Mouse (Mus musculus) stomach, embryonic 14.5 days (tissue): ENCODE results near the gene Gas7. TPM values are rescaled to one million over a fixed set of nuclear protein-coding genes. Genes with fewer than 3 reads are reported as not detected.

Experiments
- ATAC-seq: fragments of 200-750 bp; cut with Nextera tagmentation; 2 replicates; pipeline ENCODE4 v1.8.0; 2017; ENCODE audit warnings: low read depth, moderate TSS enrichment; ENCODE audit not compliant: insufficient number of reproducible peaks, insufficient read depth, low FRiP score
- H3K27ac ChIP-seq: fragments of 300-500 bp; sonication (generic); 2 replicates; pipeline ENCODE4 v1.5.1; 2014; ENCODE audit warnings: mild to moderate bottlenecking, low read length, moderate library complexity, mixed read lengths
- H3K27me3 ChIP-seq: fragments of 300-500 bp; sonication (generic); 2 replicates; pipeline ENCODE4 v1.6.1; 2014; ENCODE audit warnings: low read length, control low read depth, mixed read lengths; ENCODE audit not compliant: control insufficient read depth, insufficient read depth
- H3K36me3 ChIP-seq: fragments of 300-500 bp; sonication (generic); 2 replicates; pipeline ENCODE4 v1.6.1; 2014; ENCODE audit warnings: mild to moderate bottlenecking, control low read depth, low read length, moderate library complexity, mixed read lengths; ENCODE audit not compliant: control insufficient read depth, insufficient read depth
- H3K4me1 ChIP-seq: fragments of 300-500 bp; sonication (generic); 2 replicates; pipeline ENCODE4 v1.6.1; 2014; ENCODE audit warnings: low read length, control low read depth, mixed read lengths; ENCODE audit not compliant: control insufficient read depth, insufficient read depth
- H3K4me2 ChIP-seq: fragments of 300-500 bp; sonication (generic); replicated peaks from 2 replicates; pipeline ENCODE4 v1.6.1; 2014; ENCODE audit warnings: low read depth, low read length, control low read depth
- H3K4me3 ChIP-seq: fragments of 300-500 bp; sonication (generic); 2 replicates; pipeline ENCODE4 v1.5.1; 2014; ENCODE audit warnings: low read depth, low read length, control low read depth
- H3K9ac ChIP-seq: fragments of 300-500 bp; sonication (generic); replicated peaks from 2 replicates; pipeline ENCODE4 v1.6.1; 2014; ENCODE audit warnings: low read depth, mild to moderate bottlenecking, control low read depth, low read length, moderate library complexity, mixed read lengths
- H3K9me3 ChIP-seq: fragments of 300-500 bp; sonication (generic); 2 replicates; pipeline ENCODE4 v1.6.1; 2016; ENCODE audit warnings: low read depth, low read length, control low read depth; ENCODE audit not compliant: control insufficient read depth
- WGBS: fragments of 180-500 bp; shearing (Covaris S2); extraction: QIAGEN DNeasy Blood & Tissue Kit; methylation state at CpG from one replicate; pipeline ENCODE4 v1.1.7; 2014; 5-methylcytosine and 5-hydroxymethylcytosine counted together
- polyA plus RNA-seq: library from polyadenylated mRNA; unstranded; fragments of >200 nt; fragmentation: Nextera tagmentation; extraction: Ambion mirVana; gene quantifications from 2 replicates; pipeline ENCODE4 v1.2.1, GENCODE M21; 2014

Gas7 gene
- polyA plus RNA-seq, 1 experiment from 2014 or later, result 15.6 TPM

DNA sequence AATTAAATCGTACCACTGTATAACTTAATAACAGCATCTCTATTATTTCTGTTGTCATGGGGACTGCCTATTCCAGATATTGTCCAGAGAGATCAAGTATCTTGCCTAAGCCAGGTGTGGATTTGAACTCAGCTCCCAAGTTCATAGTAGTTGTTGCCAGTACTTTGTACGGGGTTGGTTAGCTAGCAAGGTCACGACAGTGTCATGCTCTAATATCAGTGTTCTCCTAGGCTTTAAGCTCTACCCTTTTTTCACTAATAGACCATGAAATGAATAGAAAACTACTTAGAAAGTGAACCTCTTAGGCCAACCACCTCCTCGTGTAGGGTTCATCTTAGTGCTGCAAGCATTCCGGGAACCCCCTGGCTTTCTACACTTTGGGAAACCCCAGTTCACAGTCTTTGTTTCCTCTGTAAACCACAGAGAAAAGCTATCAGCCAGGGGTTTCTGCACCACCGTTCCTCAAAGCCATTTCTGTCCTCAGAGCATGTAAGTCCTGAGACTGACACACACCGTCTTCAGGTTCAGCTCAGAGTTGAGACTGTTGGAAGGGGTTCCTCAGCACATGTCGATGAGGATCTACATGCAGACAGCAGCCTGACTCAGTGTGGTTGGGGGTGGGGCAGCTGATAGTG lies 108.9 kb downstream of the Gas7 start:
- no peak overlapping the region for H3K9ac ChIP-seq
- no peak for ATAC-seq
- no peak overlapping the region for H3K4me3 ChIP-seq
- H3K36me3 ChIP-seq, result no peaks in the 10 kb centered on the region
- no peaks in the 10 kb centered on the region for H3K9me3 ChIP-seq
- no peaks in the 10 kb centered on the region for H3K27me3 ChIP-seq
- H3K27ac ChIP-seq, result no peak overlapping the region
- 84% methylated on average over 8 of the region's 8 CpGs for WGBS
- no peak overlapping the region for H3K4me2 ChIP-seq
- 0 out of 2 replicates have a peak, but pooled peaks cover 9% of the 10 kb centered on the region for H3K4me1 ChIP-seq

DNA sequence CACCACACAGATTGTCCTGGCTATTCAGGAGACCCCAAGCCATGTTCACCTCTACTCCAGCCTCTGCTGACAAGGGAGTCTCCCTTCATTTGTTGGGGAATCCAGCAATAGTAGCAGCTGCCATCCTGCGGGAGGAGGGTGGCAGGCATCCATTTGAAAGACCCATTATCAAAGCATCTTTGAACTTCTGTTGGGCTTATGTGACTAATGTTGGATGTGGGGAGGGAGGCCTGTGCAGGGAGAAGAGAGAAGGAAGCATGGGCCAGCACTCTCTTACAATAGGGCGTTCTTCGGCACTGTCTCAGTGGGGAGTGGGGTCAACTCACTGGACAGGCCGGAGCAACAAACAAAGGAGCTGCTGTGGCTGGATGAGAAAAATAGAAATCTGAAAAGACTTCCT lies 110.3 kb downstream of the Gas7 start:
- Histone ChIP-seq H3K9ac (no peak overlapping the region), H3K9me3 (no peaks in the 10 kb centered on the region), H3K4me1 (0 out of 2 replicates have a peak, but pooled peaks cover 11% of the 10 kb centered on the region), H3K27ac (no peak overlapping the region), H3K4me2 (no peak overlapping the region), H3K4me3 (no peak overlapping the region), H3K27me3 (no peaks in the 10 kb centered on the region), H3K36me3 (no peaks in the 10 kb centered on the region)
- ATAC-seq, result no peak
- WGBS, result 89% methylated on average over 4 of the region's 4 CpGs

DNA sequence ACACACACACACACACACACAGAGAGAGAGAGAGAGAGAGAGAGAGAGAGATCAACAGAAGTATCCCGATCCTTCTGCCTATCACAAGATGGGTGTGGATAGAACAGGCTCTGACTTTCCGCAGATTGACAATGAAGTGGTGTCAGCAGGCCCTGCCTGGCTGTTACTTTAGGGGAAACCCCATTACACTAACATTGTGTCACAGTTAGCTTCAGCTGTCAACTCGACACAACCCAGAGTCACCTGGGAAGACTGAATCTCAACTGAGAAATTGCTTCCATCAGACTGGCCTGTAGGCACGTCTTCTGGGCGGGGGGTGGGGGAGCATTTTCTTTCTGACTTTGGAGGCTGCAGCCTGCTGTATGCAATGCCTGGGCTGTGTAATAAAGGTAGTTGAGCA lies 111.5 kb downstream of the Gas7 start:
- Histone ChIP-seq H3K9me3 (no peaks in the 10 kb centered on the region), H3K27ac (no peak overlapping the region), H3K27me3 (no peaks in the 10 kb centered on the region), H3K4me3 (no peak overlapping the region), H3K9ac (no peak overlapping the region), H3K4me2 (no peak overlapping the region), H3K4me1 (0 out of 2 replicates have a peak, but pooled peaks cover 11% of the 10 kb centered on the region), H3K36me3 (no peaks in the 10 kb centered on the region)
- ATAC-seq, result no peak
- 53% methylated on average over 5 of the region's 5 CpGs for WGBS

DNA sequence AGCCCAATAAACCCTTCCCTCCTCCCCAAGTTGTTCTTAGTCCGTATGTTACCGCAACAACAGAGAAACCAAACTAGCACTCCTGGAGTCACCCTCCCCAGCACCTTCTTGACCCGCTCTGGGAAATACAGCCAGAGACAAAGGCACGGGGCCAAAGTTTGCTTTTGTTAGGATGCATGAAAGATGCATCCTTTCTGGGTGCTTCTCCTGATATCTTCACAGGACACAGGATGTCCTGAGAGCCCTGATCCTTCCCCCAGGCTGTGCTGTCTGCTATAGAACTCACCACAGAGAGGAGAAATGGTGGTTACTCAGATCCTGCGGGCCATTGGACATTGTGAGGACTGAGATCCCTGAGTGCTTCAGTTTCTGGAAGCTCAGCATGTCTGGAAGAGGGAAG lies 111.9 kb downstream of the Gas7 start:
- no peak overlapping the region for H3K27ac ChIP-seq
- no peak for ATAC-seq
- WGBS, result 69% methylated on average over 5 of the region's 5 CpGs

DNA sequence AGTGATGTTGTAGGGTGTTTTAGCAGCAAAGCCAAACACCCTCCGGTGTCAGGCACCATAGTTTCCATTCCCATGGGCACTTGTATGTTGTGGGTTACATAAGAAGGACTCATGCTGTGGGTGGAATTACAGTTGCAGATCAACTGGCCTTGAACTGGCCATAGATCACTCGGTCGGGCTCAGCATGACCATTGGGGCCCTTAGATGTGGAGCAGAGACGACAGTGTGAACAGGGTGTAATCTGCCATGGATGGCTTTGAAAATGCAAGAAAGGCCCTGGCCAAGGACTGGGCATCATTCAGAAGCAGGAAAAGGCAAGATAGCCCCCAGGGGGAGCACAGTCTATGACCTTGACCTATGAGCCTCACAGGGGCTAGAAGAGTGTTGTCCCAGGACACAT lies 112.8 kb downstream of the Gas7 start:
- ATAC-seq, result no peak
- Histone ChIP-seq H3K27me3 (no peaks in the 10 kb centered on the region), H3K36me3 (no peaks in the 10 kb centered on the region), H3K9ac (no peak overlapping the region), H3K9me3 (no peaks in the 10 kb centered on the region), H3K27ac (no peak overlapping the region), H3K4me1 (0 out of 2 replicates have a peak, but pooled peaks cover 10% of the 10 kb centered on the region), H3K4me2 (no peak overlapping the region), H3K4me3 (no peak overlapping the region)
- WGBS, result 91% methylated on average over 4 of the region's 4 CpGs

More for the DNA sequence above, 111.9 kb downstream of the Gas7 start:
- H3K4me2 ChIP-seq, result no peak overlapping the region
- H3K9me3 ChIP-seq, result no peaks in the 10 kb centered on the region
- no peak overlapping the region for H3K4me3 ChIP-seq
- H3K27me3 ChIP-seq, result no peaks in the 10 kb centered on the region
- no peak overlapping the region for H3K9ac ChIP-seq
- 0 out of 2 replicates have a peak, but pooled peaks cover 11% of the 10 kb centered on the region for H3K4me1 ChIP-seq
- H3K36me3 ChIP-seq, result no peaks in the 10 kb centered on the region

DNA sequence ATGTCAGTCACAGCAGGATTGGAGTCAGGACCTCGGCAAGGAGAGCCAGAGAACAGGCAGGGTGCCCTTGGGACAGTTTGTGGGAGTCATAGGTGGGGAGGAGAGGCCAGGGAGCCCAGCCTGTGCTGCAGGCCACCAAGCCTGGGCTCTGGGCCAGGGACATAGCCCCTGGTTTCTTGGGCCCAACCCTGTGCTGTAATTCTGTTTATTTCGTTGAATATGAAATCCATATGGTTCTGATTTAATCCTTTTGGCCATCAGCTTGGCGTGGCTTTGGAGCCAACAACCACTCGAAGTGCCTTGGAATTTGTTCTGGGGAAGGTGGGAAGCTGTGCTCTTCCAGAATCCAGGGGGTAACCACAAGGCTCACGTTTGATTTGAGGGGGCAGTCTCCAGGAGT lies 113.6 kb downstream of the Gas7 start:
- ATAC-seq, result no peak
- H3K36me3 ChIP-seq, result no peaks in the 10 kb centered on the region
- no peak overlapping the region for H3K27ac ChIP-seq
- H3K9ac ChIP-seq, result no peak overlapping the region
- H3K4me1 ChIP-seq, result 0 out of 2 replicates have a peak, but pooled peaks cover 7% of the 10 kb centered on the region
- no peak overlapping the region for H3K4me3 ChIP-seq
- H3K4me2 ChIP-seq, result no peak overlapping the region
- 60% methylated on average over 5 of the region's 5 CpGs for WGBS
- H3K27me3 ChIP-seq, result no peaks in the 10 kb centered on the region
- H3K9me3 ChIP-seq, result no peaks in the 10 kb centered on the region

DNA sequence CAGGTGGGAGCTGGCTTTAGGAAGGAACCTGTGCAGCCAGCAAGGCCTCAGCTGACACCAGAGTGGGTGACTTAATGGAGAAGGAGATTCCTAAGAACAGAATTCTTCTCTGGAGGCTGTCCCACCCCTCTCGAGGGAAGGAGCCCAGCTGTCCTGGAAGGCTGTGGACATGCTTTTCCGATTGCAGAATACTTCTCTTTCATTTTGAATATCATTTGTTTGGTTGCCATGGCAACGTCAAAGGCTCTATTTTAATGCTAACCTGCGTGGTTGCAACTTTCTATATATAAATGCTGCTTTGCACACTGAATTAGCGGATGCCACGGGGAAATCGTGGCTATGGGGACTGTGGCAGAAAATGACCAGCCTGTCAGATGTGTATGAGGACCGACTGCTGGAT lies 115.7 kb downstream of the Gas7 start:
- Histone ChIP-seq H3K9me3 (no peaks in the 10 kb centered on the region), H3K4me1 (0 out of 2 replicates have a peak, but pooled peaks cover 7% of the 10 kb centered on the region), H3K27me3 (no peaks in the 10 kb centered on the region), H3K9ac (no peak overlapping the region), H3K4me3 (no peak overlapping the region), H3K36me3 (no peaks in the 10 kb centered on the region), H3K4me2 (no peak overlapping the region), H3K27ac (no peak overlapping the region)
- 66% methylated on average over 8 of the region's 8 CpGs for WGBS
- no peak for ATAC-seq

DNA sequence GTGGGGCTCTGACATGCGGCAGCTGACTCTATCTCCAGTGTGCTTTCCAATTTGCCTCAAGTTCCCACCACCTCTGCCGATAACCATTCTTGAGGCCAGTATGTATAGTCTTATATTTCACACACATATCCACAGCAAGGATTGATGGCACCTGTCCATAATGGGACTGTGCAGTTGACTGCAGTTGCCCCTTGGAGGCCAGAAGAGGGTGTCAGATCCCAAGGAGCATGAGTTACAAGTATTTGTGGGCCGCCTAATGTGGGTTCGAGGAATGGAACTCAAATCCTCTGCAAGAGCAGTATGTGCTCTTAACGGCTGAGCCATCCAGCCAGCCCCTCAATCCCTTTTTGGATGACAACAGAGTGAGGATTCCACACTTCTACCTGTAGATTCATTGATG lies 119.1 kb downstream of the Gas7 start:
- no peaks in the 10 kb centered on the region for H3K36me3 ChIP-seq
- no peaks in the 10 kb centered on the region for H3K4me1 ChIP-seq
- H3K4me3 ChIP-seq, result no peak overlapping the region
- no peak for ATAC-seq
- no peaks in the 10 kb centered on the region for H3K9me3 ChIP-seq
- H3K27me3 ChIP-seq, result no peaks in the 10 kb centered on the region
- 85% methylated on average over 5 of the region's 5 CpGs for whole genome bisulfite sequencing
- no peak overlapping the region for H3K4me2 ChIP-seq
- H3K9ac ChIP-seq, result no peak overlapping the region
- no peak overlapping the region for H3K27ac ChIP-seq

DNA sequence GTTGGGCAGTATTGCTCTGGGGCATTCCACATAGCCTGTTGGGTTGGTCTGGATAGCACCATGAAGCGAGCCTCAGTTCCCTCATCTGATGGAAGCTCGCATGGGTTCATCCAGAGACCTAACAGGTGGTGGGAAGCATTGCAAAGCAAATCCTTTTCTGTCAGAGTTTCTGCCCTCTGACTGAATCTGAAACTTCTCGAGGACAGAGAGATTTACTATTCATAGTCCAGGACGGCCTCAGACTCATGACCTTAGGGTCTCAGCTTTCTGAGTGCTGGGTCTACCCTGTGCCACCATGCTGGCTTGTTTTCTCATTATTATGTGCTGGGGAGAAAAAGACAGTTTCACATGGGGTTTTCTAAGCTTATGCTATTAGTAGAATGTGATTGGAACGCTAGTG lies 122.2 kb downstream of the Gas7 start:
- no peak overlapping the region for H3K9ac ChIP-seq
- H3K27ac ChIP-seq, result no peak overlapping the region
- H3K36me3 ChIP-seq, result no peaks in the 10 kb centered on the region
- no peak overlapping the region for H3K4me3 ChIP-seq
- ATAC-seq, result no peak
- no peaks in the 10 kb centered on the region for H3K27me3 ChIP-seq
- WGBS, result 73% methylated on average over 5 of the region's 5 CpGs
- no peak overlapping the region for H3K4me2 ChIP-seq
- H3K9me3 ChIP-seq, result no peaks in the 10 kb centered on the region
- H3K4me1 ChIP-seq, result no peaks in the 10 kb centered on the region
